Mouse (Mus musculus): ENCODE measurements around the gene Edf1. TPM values are rescaled to one million over a fixed set of nuclear protein-coding genes. Genes with fewer than 3 reads are reported as not detected.
A peak's percentile ranks its signal among the peaks of the same experiment; 100 is the strongest.

Edf1 gene
- polyA plus RNA-seq, 1 experiment from 2014 or later = 311 TPM

DNA sequence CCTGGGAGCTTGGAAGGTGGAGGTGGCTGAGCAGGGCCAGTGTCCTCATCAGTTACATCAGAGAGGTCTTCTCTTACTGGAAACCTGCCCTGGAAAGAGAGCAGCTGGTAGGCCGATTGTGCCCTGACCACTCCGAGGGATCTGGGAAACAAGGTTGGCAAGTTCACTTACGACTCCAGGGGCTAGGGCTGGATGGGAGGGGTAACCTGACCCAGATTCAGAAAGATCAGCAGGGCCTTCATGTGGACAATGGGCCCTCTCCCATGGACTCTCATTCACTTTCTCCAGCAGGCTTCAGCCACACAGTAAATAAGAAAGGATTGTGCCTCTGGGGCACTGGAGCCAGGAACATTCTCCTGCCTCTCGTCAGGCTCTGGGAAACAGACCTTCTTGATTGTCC, 27.2 kb downstream of the Edf1 start:
- ATAC-seq = no peak
- Histone ChIP-seq H3K4me3 (no peak overlapping the region), H3K9ac (no peak overlapping the region), H3K27ac (no peak overlapping the region), H3K4me2 (no peak overlapping the region), H3K4me1 (peaks cover 40% of the 10 kb centered on the region), H3K9me3 (replicated peaks) (no peaks in the 10 kb centered on the region), H3K36me3 (peaks cover 68% of the 10 kb centered on the region), H3K27me3 (replicated peaks) (peaks cover 16% of the 10 kb centered on the region)
- 81% methylated on average over 4 of the region's 4 CpGs for WGBS (ENCODE audit: insufficient replicate concordance)

DNA sequence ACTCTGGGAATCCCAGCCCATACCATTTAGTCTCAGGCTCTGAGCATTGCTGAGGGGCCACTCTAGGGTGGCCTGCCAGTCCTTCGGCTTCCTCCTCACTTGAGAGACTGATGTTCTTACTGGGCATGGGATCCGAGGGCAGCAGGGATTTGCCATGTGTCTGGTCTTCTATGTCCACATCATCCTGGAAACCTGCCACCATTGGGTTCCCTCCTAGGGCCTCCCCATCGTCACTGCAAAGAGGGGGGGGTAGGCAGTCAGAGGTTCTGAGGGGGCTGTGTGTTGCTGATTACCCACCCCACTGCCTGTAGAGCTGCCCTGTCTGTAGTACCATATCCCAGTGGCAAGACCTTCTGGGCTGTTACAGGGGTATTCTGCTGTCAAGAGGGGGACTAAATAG, 28.0 kb downstream of the Edf1 start:
- ATAC-seq = no peak
- Histone ChIP-seq H3K4me1 (peaks cover 33% of the 10 kb centered on the region), H3K4me3 (no peak overlapping the region), H3K36me3 (peaks cover 75% of the 10 kb centered on the region), H3K4me2 (no peak overlapping the region), H3K27ac (no peak overlapping the region), H3K9ac (no peak overlapping the region), H3K9me3 (replicated peaks) (no peaks in the 10 kb centered on the region), H3K27me3 (replicated peaks) (peaks cover 9% of the 10 kb centered on the region)
- 81% methylated on average over 3 of the region's 3 CpGs for whole genome bisulfite sequencing (ENCODE audit: insufficient replicate concordance)

DNA sequence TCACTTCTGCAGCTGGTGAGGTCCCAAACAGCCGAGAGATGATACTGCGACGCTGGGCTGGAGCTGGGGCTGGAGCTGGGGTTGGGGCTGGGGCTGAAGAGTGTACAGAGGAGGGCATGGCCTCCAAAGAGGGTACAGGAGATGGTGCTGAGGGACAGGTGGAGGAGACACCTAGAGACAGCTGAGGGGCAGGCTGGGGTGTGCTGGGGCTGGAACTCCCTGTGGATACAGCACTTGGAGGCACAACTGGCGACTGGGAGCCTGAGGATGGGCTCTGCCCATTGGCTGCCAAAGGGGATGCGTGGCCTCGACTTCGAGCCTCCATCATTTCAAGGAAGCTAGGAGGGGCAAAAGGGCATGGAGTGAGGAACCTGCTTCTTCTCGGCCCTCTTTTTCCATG, 29.6 kb downstream of the Edf1 start:
- no peak overlapping the region for H3K4me3 ChIP-seq
- no peak overlapping the region for H3K27ac ChIP-seq
- no peak for ATAC-seq
- H3K9ac ChIP-seq = no peak overlapping the region
- WGBS (ENCODE audit: insufficient replicate concordance) = 85% methylated on average over 8 of the region's 8 CpGs
- H3K4me2 ChIP-seq = no peak overlapping the region
- no peaks in the 10 kb centered on the region for H3K9me3 ChIP-seq (replicated peaks)
- H3K36me3 ChIP-seq = peaks cover 92% of the 10 kb centered on the region
- peaks cover 17% of the 10 kb centered on the region for H3K4me1 ChIP-seq
- H3K27me3 ChIP-seq (replicated peaks) = no peaks in the 10 kb centered on the region

DNA sequence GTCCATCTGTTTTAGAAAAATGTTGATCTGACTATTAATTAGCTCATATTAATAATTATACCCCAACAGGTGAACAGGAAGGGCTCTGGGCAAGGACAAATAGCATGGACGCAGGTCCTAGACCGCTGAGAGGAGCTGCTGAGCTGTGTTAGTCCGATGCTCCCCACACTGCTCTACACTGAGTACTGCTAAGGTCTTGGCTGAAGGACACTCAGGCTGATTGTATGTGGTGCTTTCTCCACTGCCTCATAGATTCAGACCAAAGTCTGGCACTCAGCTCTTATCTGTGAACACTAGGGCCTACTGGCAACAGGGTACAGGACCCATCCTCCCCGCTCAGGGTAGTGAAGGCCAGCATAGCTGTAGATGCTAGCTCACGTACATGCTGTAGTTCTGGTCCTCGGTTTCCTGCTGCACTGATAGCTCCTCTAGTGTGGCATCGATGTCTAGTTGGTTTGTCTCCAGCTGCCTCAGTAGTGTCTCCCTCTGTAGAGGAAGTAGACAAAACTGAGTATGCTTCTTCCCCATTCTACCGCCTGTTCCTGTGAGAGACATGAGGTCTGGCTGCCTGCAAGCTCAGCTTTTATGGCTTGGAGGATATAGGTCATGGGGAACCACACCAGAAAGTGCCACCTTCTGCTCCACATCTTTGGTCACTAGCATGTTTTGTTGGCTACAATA, 30.7 kb downstream of the Edf1 start:
- no peak for ATAC-seq

GRCm38 (mm10) chr2:25591863-25592262, 34.2 kb downstream of the Edf1 start:
- no peak for ATAC-seq

More for the DNA sequence above, 30.7 kb downstream of the Edf1 start:
- Histone ChIP-seq H3K36me3 (peaks cover 97% of the 10 kb centered on the region), H3K4me2 (no peak overlapping the region), H3K9ac (no peak overlapping the region), H3K27ac (no peak overlapping the region), H3K9me3 (replicated peaks) (no peaks in the 10 kb centered on the region), H3K27me3 (replicated peaks) (no peaks in the 10 kb centered on the region), H3K4me3 (no peak overlapping the region), H3K4me1 (peaks cover 7% of the 10 kb centered on the region)
- 79% methylated on average over 8 of the region's 8 CpGs for WGBS (ENCODE audit: insufficient replicate concordance)

DNA sequence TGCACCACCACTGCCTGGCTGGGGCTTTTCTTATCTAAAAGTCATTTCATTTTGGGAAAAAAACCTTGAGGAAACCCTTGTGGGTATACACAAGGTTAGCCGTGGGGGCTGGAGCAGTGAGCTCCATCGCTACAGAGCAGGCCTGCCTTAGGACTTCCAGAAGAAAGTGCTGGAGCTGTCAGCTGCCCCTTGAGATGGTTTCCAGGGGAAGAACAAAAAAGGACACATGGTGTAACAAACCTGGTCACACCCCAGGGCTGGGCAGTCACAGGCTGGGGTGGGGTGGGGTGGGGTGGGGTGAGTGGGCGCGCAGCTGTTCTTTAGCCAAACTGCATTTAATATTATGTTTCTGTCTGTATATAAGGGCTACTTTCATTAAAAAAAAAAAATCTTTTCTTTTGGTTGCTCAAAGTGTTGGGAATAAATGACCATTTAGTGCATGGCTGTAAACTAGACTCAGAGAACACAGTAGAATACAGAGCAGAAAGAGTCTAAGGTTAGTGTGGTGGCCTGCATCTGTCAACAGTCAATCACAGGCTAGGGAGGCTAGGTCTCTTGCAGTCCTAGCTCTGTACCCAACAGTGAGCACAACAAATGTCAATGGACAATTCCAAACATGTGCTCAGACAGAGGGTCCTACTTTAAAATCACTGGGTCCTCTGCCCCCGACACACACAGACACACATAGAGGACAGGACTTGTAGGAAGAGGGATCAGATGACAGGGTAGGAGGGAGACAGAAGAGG, 39.3 kb downstream of the Edf1 start:
- Histone ChIP-seq H3K36me3 (peaks cover 95% of the 10 kb centered on the region), H3K4me2 (no peak overlapping the region), H3K9me3 (replicated peaks) (no peaks in the 10 kb centered on the region), H3K27me3 (replicated peaks) (no peaks in the 10 kb centered on the region), H3K27ac (no peak overlapping the region), H3K4me3 (no peak overlapping the region), H3K4me1 (peaks cover 9% of the 10 kb centered on the region; the same call in 1 of the 2 replicates), H3K9ac (no peak overlapping the region)
- WGBS (ENCODE audit: insufficient replicate concordance) = 89% methylated on average over 5 of the region's 5 CpGs
- no peak for ATAC-seq

More at GRCm38 (mm10) chr2:25591863-25592262, 34.2 kb downstream of the Edf1 start:
- Histone ChIP-seq H3K9me3 (replicated peaks) (no peaks in the 10 kb centered on the region), H3K36me3 (peaks cover 94% of the 10 kb centered on the region), H3K4me2 (no peak overlapping the region), H3K9ac (no peak overlapping the region), H3K4me3 (no peak overlapping the region), H3K4me1 (no peaks in the 10 kb centered on the region), H3K27me3 (replicated peaks) (no peaks in the 10 kb centered on the region), H3K27ac (no peak overlapping the region)
- 63% methylated on average over 2 of the region's 2 CpGs for WGBS (ENCODE audit: insufficient replicate concordance)

- Histone ChIP-seq H3K36me3 (peaks cover 93% of the 10 kb centered on the region), H3K4me1 (peaks cover 9% of the 10 kb centered on the region; the same call in 1 of the 2 replicates), H3K27me3 (replicated peaks) (no peaks in the 10 kb centered on the region), H3K9me3 (replicated peaks) (no peaks in the 10 kb centered on the region), H3K4me2 (no peak overlapping the region), H3K4me3 (no peak overlapping the region), H3K9ac (no peak overlapping the region), H3K27ac (no peak overlapping the region)
- no peak for ATAC-seq
- WGBS (ENCODE audit: insufficient replicate concordance) = 85% methylated on average over 1 of the region's 1 CpGs
Measured at GRCm38 (mm10) chr2:25598749-25599148, 41.1 kb downstream of the Edf1 start.

- H3K9me3 ChIP-seq (replicated peaks) = no peaks in the 10 kb centered on the region
- ATAC-seq = peak; percentile 45
- no peak overlapping the region for H3K9ac ChIP-seq
- no peak overlapping the region for H3K4me2 ChIP-seq
- no peak overlapping the region for H3K4me3 ChIP-seq
- H3K4me1 ChIP-seq = peaks cover 9% of the 10 kb centered on the region; the same call in 1 of the 2 replicates
- no peaks in the 10 kb centered on the region for H3K27me3 ChIP-seq (replicated peaks)
- peaks cover 92% of the 10 kb centered on the region for H3K36me3 ChIP-seq
- 81% methylated on average over 2 of the region's 2 CpGs for WGBS (ENCODE audit: insufficient replicate concordance)
- no peak overlapping the region for H3K27ac ChIP-seq
Measured at GRCm38 (mm10) chr2:25600037-25600436, 42.4 kb downstream of the Edf1 start.

- WGBS (ENCODE audit: insufficient replicate concordance) = 91% methylated on average over 5 of the region's 5 CpGs
- Histone ChIP-seq H3K27me3 (replicated peaks) (no peaks in the 10 kb centered on the region), H3K36me3 (peaks cover 72% of the 10 kb centered on the region)
Measured at GRCm38 (mm10) chr2:25602526-25602925, 44.9 kb downstream of the Edf1 start.

DNA sequence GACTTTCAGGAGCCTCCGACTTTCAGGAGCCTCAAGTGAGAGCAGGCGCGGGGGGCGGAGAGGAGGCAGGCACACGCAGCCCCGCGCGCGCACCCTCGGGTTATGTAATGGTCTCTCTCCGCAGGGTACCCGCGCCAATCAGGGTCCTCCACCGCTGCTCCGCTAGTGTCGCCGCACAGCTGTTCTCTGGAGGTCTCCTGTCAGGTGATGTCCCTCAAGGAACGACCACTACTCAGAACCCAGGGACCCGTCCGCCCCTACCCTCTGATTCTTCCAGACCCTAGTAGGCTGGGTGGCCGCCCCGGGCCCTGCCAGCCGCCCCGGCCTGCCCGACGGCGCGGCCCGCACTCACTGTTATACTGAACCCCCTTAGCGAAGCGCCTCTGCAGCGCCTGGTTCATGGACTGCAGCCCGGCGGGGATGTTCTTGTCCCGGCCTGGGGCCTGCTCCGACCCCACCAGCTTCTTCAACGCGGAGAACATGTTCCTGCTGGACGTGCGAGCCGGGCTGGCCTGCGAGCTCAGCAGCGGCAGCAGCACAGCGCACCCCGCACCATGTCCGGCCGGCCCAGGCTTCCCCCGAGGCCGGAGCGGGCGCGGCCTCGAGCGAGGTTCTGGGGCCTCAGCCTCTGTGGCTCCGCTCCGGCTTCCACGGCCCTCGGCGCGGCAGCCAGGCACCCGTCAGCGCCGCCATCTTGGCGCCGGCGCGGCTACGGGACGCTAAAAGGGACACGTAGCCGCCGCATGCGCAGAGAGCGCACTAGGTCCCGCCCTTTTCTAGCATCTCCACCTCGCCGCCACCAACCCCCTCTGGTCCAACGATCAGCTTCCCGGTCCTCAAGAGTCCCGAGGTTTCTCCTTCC, 50.3 kb downstream of the Edf1 start, which contains the start of gene Rabl6:
Rabl6 (minus strand) TSS at position 761 of the 862 bp plus-strand sequence.
- peak; percentile 79 for ATAC-seq

More at GRCm38 (mm10) chr2:25602526-25602925, 44.9 kb downstream of the Edf1 start:
- no peak for ATAC-seq
- H3K4me1 ChIP-seq = peaks cover 25% of the 10 kb centered on the region
- H3K9ac ChIP-seq = no peak overlapping the region
- no peak overlapping the region for H3K4me3 ChIP-seq
- H3K4me2 ChIP-seq = no peak overlapping the region
- H3K27ac ChIP-seq = no peak overlapping the region
- no peaks in the 10 kb centered on the region for H3K9me3 ChIP-seq (replicated peaks)

GRCm38 (mm10) chr2:25608671-25609070, 51.0 kb downstream of the Edf1 start:
- ATAC-seq = 0 out of 2 replicates have a peak, but pooled peaks have one; percentile 1
- Histone ChIP-seq H3K9ac (peak overlapping the region; percentile 97; the same call in 1 of the 2 replicates), H3K4me2 (peak overlapping the region; percentile 76), H3K4me1 (peaks cover 26% of the 10 kb centered on the region), H3K27me3 (replicated peaks) (peaks cover 32% of the 10 kb centered on the region), H3K27ac (peak overlapping the region; percentile 85), H3K36me3 (peaks cover 11% of the 10 kb centered on the region; the same call in 1 of the 2 replicates), H3K4me3 (peak overlapping the region; percentile 97), H3K9me3 (replicated peaks) (no peaks in the 10 kb centered on the region)
- WGBS (ENCODE audit: insufficient replicate concordance) = 42% methylated on average over 10 of the region's 10 CpGs

More for the DNA sequence above, 50.3 kb downstream of the Edf1 start, which contains the start of gene Rabl6:
- Histone ChIP-seq H3K27ac (peak within 1 kb of the TSS; percentile 85), H3K27me3 (replicated peaks) (peaks cover 26% of the 10 kb centered on the region), H3K4me3 (peak within 1 kb of the TSS; percentile 97), H3K9me3 (replicated peaks) (no peaks in the 10 kb centered on the region), H3K4me2 (peak within 1 kb of the TSS; percentile 76), H3K36me3 (peaks cover 17% of the 10 kb centered on the region), H3K4me1 (peaks cover 26% of the 10 kb centered on the region), H3K9ac (peak within 1 kb of the TSS; percentile 97)
- WGBS (ENCODE audit: insufficient replicate concordance) = under 1% methylated on average over 80 of the region's 80 CpGs
